Mouse (Mus musculus) WW6 (cell line): Measurements from ENCODE around the gene Tspan5.

Experiments used
- DNase-seq: peaks from one replicate; pipeline ENCODE4 v3.0.0-alpha.2; 2013; ENCODE audit warnings: low read depth, low spot score

Gene Tspan5

DNA sequence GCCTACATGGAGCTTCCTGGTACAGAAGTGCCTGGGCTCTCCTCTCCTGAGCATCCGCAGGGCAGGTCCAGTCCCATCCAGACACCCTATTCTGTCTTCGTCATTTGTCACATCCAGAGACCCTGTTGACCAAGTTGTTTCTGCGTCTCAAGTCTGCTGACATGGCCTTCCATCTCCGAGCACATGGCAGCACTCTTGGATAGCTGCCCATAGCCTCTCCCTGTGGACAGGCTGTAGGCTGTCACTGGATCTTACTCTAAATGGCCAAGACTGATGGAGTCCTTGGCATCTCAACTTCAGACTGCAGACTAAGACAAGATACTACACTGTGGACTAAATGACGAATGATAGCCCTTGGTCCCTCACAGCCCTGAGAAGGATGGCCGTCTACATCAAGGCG is 133.3 kb downstream of the Tspan5 start:
- no peak for DNase-seq

DNA sequence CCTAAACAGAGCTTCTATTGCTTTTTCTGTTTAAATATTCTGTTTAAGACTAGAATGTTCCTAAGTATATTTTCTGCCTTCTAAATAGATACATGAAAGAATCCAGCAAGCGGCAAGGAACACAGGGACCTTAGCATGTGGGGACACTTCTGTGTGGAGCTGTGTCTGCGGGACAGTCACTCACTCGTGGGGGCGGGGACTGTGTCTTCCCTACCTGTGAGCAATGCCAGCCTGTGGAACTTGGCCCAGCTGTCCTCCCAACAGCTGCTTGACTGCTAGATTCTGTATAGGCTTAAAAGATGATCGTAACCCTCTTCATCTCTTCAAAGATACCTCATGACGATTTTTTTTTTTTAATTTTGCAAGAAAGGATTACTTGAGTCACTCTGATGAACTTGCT is 133.9 kb downstream of the Tspan5 start:
- DNase-seq = no peak

DNA sequence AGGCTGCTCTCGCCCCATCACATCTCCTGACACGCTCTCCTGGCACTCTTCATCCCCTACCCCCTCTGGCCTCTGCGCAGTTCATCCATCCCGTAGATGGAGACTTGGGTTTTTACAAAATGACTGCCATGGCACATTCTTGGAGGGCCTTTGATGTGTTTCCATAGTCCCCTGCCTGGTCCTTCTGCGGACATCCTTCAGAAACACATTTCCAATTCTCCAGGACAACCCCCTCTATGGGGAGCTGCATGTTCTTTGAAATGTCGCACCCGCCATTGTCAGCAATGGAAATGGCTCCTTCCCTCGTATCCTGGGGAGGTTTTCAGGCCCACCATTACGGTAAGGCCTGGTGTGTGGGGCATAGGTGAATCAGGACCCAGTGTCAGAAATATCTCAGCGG is 134.4 kb downstream of the Tspan5 start:
- DNase-seq = no peak

DNA sequence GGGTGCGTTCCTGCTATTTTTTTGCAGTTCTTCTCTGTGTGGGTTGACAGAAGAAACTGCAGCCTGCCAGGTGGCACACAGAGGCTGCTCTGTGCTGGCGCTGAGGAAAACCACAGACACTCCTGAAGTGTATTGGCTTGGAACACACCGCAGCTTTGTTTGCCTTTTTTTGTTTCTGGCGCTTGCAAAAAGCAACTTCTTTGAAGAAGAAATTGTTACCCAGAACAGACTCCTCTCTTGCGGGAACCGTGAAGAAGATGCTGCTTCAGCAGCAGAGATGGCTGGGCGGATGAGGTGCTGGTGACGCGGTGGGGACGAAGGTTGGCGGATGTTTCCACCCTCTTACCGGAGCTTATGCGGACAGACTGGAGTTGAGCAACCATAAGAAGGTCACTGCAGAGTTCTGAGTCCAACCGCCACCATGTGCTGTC is 135.0 kb downstream of the Tspan5 start:
- DNase-seq = no peak

DNA sequence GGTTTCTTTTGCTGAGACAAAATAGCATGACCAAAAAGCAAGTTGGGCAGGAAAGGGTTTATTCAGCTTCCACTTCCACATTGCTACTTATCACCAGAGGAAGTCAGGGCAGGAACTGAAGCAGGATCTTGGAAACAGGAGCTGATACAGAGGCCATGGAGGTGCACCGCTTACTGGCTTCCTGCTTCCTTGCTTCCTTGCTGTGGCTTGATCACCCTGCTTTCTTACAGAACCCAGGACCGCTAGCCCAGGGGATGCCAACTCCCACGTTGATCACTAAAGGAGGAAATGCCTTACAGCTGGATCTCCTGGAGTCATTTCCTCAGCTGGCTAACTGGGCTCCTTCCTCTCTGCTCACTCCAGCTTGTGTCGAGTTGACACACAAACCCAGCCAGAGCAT is 135.7 kb downstream of the Tspan5 start:
- no peak for DNase-seq

DNA sequence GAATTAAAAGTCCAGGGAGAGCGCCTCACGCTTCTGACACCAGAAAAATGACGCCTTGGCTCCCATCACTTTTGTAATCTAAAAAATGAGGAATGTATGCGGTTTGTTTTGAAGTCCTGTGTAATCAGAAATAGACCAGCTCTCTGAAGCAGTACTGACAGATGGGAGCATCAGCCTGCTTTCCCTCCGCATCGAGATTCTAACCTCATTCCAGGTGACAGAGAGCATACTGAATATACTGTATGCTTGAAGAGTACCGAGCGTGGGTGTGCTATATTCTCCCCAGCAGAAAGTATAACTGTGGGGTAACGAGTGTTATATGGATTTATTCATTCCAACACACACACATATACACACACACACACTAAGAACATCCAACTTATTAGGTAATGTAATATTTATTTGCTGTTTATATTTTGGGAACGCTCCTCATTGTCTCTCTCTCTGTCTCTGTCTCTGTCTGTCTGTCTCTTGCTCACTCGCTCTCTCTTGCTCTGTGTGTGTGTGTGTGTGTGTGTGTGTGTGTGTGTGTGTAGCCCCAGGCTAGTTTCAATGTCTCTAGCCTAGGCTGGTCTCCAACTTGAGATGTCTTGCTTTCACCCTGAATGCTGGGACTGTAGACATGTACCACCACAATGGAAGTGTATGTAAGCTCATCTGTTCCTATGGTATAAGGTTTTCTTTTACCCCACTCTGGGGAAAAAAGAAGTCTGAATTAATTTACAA is 139.2 kb downstream of the Tspan5 start:
- DNase-seq = no peak

DNA sequence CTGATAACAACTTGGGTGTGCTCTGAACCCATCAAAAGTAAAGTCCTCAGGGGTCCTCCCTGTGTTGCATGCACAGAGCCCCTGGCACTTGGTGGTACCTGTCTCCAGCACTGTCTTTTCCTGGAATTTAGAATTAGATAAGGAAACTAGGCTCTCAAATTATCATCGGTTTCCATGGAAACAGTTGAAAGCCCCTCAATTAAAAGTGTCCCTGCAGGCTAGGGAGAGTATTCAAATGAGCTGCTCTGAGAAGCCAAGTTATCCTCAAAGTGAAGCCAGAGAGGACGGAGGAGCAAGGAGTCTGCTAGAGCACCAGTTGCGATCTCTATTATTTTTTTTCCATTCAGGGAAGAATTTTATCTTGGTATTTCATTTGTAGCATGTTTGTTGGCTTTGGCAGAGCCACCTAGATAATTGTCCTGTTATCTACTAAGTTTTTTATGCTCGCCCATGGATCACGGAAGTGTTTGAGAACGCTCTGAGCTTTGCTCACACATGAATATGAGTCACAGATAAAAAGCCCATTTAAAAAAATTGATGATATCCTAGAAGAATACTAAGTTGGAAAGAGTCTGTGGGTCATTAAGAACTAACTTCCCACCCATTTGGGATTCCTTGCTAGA is 139.8 kb downstream of the Tspan5 start:
- no peak for DNase-seq

DNA sequence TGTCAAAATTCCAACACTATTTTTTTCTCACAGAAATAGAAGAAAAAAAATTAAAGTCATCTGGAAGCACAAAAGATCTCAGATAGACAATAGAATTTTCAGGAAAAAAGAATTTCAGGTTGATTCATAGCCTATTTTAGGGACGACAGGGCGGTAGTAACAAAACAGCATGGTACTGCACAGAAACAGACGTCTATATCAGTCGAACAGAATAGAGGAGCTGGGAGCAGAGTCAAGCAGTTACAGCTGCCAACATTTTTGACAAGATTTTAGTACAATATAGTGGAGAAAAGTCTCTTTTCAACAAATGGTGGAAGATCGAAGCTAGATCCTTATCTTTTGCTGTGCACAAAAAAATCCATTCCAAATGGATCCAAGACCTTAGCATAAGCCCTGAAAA is 144.1 kb downstream of the Tspan5 start:
- no peak for DNase-seq

DNA sequence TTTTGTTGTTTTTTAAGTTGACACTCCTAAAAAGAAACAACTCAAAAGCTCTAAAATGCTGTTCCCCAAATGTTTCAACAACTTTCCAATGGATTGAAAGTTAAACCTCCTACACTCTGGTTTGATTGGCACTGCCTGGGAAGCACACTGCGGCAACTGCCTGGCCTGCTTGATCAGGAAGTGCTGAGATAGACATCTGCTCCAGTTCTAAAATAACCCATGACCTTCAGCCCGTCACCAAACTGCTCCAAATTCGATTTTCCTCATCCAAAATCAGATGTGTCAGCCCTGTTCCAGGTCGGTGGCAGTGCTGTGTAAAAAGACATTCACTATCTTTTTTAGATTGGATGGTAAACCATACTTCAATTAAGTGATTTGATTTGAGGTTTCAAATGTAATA is 147.2 kb downstream of the Tspan5 start:
- no peak for DNase-seq

DNA sequence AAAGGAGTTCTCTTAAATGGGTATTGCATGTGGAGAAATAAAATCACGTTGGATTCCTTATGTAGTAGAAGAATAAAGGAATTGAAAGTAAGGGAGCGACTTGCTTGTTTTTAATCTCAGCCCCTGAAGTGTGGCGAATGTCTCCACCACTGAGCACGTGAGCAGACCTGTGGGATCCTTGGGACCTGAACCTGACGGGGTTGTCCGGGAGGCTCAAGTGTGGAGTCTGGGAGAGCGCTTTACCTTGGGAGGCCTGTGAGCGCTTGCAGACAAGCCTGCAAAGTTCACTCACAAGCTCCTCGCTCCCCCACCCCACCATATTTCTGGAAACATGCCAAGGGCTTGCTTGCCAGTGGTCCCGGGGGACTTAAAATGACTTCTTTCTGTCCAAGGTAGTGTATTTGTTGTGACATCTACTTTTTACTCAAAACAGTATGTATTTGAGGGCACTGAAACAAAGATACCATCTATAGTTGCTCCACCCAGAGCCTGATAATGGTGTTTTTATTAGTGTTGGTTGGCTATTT is 147.8 kb downstream of the Tspan5 start:
- no peak for DNase-seq

DNA sequence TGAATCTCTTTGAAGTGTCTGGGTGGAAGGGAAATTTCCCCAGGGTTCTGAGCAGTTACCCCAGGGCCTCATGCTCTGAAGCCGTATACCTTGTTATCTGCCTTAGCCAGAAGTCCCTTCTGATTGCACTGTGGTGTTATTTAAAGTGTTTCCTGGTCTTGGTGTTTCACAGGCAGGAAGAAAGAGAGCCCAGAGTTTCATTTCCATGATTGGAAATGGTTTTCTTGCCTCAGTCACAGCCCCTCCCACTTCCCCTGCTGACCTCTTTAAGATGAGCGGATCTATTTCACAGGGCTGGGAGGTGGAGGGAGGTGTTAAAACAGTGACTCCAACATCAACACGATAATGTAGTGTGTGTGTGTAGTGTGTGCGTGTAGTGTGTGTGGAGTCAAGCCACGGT is 151.5 kb downstream of the Tspan5 start:
- no peak for DNase-seq

DNA sequence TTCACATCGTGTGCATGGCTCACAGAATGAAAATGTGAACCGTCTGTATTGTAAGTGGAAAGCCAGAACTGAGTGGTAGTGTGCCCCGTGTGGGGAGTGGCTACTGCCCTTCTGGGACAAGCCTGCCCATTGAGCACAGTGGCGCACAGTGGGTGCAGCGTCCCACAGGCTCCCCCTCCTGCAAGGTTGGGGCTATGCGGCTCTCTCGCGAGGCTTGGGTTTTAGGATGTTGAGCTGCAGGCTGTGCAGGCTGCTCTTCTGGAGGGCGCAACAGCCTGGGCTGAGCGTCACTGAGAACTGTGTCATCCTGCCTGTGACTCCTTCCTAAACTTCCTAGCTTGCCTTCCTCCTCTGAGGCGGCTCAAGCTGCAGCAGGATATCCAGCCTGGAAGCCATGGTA is 155.5 kb downstream of the Tspan5 start:
- peak; percentile 38 for DNase-seq

DNA sequence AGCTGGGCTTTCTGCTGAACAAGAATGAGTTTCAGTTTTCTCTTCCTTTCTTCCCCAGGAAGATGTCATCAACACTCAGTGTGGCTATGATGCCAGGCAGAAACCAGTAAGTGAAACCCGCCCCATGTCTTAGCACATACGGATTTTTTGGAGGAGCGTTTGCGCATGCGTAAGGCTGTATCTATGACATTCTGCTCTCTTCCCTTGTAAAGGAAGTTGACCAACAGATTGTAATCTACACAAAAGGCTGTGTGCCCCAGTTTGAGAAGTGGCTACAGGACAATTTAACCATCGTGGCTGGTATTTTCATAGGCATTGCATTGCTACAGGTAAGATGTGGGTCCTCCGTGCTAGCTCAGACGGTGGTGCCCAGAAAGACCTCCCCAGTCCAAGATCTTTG is 156.1 kb downstream of the Tspan5 start:
- DNase-seq = no peak

DNA sequence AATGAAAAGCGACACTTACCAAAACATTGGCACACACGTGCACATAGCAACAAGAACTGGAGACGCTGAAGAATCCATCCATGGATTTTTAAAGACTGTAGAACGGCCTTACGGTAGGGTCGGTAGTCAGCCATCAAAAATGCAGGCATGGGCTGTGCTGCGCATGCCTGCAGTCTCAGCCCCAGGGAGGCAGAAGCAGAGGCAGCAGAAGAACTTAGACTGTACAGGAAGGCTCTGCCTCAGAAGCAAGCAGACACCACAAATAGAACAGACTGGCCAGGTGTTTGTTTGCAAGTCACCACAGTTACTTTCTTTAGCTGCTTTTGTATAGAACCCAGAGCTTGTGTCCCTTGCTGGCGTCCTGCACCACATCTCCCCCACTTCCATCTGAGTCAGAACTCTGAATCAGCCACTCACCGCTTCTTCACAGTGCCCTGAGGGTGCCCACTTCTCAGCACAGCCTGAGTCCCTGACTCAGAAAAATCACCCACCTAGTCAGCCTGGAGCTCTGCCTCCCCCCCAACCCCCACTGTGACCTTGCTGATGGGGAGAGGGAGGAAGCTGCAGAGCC is 158.7 kb downstream of the Tspan5 start:
- no peak for DNase-seq

DNA sequence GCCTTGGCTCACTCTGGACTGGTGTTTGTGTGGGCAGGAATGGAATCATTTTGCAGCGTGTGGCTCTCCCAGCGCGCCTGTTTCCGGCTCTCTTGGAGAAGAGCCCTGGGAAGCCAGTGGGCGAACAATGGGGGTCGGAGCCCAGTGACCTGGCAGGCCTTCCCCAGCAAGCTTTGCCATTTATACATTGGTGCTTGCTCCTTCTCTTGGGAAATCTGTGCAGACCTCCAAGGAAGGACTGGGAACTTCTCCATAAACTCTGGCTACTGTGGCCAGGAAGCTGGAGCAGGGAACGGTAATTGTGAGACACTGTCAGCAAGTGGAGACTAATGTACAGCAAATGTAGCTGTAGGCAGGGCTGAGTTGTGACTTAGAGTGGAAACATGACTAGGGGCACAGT is 163.7 kb downstream of the Tspan5 start:
- DNase-seq = no peak

DNA sequence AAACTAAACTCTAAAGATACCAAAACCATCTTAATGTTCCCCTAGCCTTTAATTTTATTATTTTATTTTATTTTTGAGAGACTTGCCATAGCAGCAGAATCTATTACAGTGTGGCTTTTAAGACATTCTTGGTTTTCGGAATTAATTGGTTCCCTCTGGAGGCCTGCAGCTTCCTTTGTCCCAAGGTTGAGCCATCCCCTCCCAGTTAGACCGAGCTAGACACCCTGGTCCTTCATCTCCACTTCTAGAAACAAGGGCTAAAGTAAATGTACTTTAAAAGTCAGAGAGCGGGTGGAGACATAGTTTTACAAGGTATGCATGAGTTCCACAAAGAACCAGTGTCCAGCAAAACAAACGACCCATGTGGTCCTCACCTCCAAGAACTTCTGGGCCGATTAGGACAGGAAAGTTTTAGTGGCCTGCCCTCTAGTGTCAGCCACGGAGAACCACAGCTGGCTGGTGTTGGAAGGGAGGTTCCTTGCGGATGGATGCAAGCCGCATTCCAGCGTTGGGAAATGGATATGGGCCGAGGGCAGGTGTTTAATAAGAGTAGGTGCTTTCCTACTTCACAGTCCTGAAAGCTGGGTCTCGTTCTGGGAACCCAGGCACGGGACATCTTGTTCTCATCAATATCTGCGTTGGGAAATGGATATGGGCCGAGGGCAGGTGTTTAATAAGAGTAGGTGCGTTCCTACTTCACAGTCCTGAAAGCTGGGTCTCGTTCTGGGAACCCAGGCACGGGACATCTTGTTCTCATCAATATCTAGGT is 164.3 kb downstream of the Tspan5 start:
- peak; percentile 52 for DNase-seq

DNA sequence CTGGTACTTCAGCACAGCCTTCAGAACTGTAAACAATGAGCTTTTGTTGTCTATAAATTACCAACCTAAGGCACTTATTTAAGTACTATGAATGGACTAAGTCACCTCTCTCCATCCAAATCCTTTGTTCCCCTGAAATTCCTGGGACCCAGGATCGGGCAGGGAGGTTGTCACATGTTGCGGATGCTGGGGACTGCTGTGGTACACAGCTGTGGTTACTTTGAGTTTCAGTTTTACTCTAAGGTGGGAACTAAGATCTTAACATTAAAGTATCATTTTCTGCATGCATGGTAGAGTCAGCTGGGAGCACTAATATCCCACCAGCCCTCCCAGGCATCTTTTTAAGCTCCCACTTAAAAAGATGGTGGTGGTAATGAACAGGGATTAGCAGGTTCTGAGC is 167.3 kb downstream of the Tspan5 start:
- DNase-seq = no peak

DNA sequence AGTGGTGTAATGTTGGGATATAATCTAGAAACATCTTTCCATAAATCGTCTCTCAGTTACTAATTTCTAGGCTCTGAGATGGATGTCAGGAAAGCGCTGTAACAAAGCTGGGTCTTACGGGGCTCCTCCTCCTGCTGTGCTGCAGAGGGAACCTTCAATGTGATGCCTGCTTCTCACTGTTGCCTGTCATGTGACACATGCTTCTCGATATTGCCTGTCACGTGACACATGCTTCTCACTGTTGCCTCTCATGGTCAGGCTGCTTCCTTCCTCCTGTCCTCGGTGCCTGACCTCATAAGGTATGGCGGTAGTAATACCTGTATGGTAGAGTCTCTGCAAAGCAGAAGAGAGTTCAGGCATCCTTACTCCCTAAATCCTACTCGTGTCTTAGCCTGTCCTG is 170.5 kb downstream of the Tspan5 start:
- no peak for DNase-seq

DNA sequence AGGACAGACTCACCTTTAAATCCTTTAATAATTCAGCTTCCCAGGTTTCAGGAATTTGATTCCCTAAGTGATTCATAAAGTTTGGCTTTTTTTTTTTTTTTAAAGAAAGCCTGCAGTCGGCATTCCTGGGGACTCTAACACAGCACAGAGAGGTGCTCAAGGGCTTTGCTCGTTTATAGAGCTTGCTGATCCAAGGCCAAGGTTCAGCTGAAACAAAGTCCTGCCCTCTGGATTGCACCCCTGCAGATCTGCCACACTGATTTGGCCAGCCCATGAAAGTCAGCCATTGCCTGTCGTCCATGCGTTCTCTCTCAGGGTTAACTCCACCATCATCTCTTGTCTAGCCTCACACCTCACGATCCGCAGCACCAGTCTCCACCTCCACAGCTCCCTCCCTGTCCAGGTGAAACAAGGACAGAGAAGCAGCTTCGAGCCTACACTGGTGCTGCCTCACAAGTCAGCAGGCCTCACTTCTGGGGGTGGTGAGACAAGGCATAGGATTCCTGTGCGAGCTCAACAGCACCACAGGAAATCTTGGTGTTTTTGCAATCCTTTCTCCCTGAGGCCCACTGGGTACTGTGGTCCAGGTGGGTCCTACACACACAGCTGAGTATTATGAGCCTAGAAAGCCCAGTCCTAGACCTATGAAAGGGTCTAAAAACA is 172.8 kb downstream of the Tspan5 start:
- DNase-seq = no peak

DNA sequence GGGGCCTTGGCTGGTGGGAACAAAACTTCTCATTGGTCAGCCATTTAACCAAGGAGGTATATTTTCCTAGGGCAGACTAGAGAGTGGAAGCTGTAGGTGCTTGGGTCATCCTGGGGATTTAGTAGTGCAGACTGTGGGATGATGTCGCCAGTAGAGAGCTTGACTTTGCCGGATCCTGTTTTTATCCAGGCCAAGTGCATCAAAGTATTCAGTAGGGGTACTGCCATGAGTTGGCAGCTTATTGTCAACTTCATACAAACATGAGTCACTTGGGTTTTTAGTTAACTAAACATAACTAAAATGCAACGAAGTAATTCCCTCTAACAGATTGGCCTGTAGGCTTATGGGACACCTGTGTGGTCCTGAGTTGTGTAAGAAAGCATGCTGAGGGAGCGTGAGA is 174.6 kb downstream of the Tspan5 start:
- DNase-seq = no peak

DNA sequence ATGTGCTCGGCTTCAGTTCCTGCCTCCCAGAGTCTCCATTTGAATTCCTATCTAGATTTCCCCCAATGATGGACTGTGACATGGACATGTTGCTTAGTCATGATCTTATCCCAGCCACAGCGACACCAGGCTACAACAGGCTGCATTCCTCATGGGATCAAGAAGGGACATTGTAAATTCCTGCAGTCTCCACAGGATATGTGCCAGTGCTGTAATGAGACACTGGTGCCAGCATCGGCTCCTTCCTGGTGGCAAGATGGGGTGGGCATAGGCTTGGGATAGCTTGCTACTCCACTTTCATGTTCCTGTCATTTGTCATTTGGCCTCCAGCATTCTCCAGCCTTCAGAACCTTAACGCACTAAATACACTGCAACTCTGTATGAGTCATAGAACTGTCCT is 175.0 kb downstream of the Tspan5 start:
- no peak for DNase-seq

DNA sequence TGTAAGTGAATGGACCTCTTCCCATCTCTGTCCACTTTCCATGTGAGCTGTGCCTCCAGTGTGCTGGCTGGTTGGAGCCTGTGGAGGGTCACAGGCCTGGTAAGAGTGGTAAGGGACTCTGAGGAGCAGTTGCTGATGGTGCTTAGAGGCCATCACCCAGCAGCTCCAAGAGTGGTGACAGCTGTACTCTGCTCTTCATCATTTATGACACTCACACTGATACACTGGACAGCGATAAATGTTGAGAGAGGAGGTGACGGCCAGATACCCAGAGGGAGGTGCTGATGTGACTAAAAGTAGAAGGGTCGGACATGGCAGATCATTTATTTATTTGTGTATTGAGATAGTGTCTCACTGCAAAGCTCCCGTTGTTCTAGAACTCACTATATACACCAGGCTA is 176.2 kb downstream of the Tspan5 start:
- no peak for DNase-seq
